Mouse (Mus musculus) ovary, postnatal 14 days (tissue): ENCODE data around the gene Stat6.
A peak's percentile ranks its signal among the peaks of the same experiment; 100 is the strongest.
"Not testable (repeated sequence)": the region's sequence is repeated elsewhere in the genome, so short reads cannot be mapped to it uniquely, and the experiment has no call there.

Source experiments
- DNase-seq: peaks from one replicate; pipeline ENCODE4 v3.0.0; 2022; ENCODE audit warnings: low spot score

Gene Stat6

GRCm38 (mm10) chr10:127652906-127653638 is 10.3 kb downstream of the Stat6 start:
- DNase-seq: no peak

- DNase-seq: no peak
These were observed 12.3 kb downstream of the Stat6 start for GRCm38 (mm10) chr10:127654970-127655579.

DNA sequence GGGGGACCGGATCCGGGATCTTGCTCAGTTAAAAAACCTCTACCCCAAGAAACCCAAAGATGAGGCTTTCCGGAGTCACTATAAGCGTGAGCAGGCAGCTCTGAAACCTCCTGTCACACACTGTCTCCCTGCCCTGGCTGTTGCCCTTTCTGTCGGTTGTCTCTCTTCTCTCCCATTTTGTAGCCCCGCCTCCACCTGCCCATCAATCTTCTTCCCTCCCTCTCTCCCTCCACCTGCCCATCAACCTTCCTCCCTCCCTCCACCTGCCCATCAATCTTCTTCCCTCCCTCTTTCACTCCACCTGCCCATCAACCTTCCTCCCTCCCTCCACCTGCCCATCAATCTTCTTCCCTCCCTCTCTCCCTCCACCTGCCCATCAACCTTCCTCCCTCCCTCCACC is 14.8 kb downstream of the Stat6 start:
- not testable (repeated sequence) for DNase-seq

DNA sequence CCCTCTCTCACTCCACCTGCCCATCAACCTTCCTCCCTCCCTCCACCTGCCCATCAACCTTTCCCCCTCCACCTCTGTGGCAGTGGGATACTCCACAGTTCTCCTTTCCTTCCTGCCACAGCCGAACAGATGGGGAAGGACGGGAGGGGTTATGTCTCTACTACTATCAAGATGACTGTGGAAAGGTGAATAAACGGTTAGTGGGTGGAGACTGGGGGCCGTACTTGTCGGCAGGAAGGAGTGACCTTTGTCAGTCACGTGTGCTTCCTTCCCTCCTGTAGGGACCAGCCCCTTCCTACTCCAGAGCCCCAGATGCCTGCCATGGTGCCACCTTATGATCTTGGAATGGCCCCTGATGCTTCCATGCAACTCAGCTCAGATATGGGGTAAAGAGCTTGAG is 15.3 kb downstream of the Stat6 start:
- DNase-seq: no peak

DNA sequence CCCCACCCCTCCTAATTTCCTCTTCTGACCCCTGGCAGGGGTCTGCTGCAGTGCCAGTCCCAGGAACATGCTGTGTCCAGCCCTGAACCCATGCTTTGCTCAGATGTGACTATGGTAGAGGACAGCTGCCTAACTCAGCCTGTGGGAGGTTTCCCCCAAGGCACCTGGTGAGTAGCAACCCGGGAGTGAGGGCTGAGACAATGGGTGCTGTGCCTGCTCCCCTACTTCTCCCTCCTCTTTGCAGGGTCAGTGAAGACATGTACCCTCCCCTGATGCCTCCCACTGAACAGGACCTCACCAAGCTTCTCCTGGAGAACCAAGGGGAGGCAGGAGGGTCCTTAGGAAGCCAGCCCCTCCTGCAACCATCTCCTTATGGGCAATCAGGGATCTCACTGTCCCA is 16.8 kb downstream of the Stat6 start:
- no peak for DNase-seq

GRCm38 (mm10) chr10:127661291-127661914 is 18.6 kb downstream of the Stat6 start:
- no peak for DNase-seq

DNA sequence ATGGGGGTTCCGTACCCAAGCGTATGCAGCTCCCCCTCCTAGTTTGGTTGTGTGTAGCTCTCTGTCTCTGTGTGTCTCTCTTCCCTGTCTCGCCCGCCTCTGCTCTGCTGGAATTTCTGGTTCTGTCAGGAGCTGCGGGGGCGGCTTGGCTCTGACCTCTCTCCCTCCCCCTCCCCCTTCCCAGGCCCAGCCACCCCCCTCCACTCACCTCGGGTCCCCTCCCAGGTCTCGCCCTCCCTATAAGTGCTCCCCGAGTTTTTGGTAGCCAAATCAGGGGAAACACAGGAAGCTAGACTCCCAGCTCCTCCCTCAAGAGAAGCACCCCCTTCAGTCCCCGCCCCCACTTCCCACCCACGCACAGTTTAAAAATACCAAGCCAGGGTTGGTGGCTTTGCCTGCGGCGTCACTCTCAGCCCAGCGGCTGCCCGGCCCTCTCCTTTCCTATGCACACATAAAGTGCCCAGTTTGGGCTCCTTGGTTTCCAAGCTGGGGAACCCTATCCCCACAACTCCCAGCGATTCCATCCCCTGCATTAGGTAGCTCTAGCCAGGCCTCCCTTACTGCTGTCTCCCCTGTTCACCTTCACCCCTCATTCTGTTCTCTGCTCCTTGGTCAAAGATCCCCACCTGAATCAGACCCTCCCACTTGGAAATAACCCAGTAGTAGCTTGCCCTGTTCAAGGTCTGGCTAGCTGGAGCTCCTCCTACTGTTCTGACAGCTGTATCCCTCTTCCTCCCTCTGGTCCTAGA is 19.3 kb downstream of the Stat6 start:
- DNase-seq: peak; percentile 51

DNA sequence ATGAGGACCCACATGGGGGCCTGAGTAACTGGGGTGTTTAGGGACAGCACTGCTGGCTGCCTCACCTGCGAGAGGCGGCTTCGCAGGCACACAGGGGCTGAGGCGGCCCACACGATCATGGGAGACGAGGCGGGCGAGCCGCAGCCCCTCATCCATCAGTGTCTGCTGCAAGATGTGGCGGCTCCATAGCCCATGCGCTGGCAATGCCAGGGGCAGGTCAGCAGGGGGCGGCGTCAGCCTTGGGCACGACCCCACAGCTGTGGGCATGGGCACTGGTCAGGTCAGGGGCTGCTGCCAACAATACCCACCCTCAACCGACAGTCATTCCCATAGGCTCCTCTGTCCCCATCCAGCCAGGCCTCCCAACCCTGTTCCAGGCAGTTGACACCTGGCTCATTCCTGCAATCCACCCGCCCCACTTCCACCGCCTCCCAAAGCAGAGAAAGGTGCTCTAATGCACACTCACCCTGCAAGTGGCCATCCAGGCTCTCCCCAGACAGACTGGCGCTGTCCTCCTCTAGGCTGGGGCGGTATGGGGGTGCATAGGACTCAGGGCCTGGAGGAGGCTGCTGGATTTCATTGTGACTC is 20.0 kb downstream of the Stat6 start:
- DNase-seq: no peak

- no peak for DNase-seq
These were observed 20.8 kb downstream of the Stat6 start for GRCm38 (mm10) chr10:127663590-127663989.

GRCm38 (mm10) chr10:127664166-127664565 is 21.4 kb downstream of the Stat6 start:
- DNase-seq: no peak

DNA sequence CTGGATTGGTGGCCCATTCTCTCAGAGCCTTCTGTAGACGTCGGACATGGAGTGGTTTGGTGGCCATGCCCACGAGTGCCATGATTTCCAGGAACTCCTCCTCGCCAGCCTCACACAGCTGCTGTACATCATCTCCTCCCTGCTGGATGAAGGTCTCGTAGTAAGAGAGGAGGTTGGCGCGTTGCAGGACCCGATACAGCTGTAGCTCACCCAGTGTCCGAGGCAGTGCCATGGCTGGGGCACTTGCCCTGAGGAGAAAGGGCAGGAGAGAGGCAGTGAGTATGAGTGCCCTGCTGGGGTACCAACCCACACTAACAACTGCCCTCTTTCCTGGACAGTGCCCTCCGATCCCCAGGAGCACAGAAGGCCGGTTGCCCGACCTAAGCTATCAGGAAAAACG is 22.1 kb downstream of the Stat6 start:
- DNase-seq: no peak

GRCm38 (mm10) chr10:127665366-127666181 is 22.8 kb downstream of the Stat6 start:
- DNase-seq: no peak

GRCm38 (mm10) chr10:127666501-127667268 is 23.9 kb downstream of the Stat6 start, which contains the start of gene Nemp1:
Gene Nemp1 (plus strand): TSS chr10:127666901.
- peak; percentile 75 for DNase-seq

- DNase-seq: peak; percentile 74
These were observed 24.7 kb downstream of the Stat6 start for GRCm38 (mm10) chr10:127667269-127668092.

DNA sequence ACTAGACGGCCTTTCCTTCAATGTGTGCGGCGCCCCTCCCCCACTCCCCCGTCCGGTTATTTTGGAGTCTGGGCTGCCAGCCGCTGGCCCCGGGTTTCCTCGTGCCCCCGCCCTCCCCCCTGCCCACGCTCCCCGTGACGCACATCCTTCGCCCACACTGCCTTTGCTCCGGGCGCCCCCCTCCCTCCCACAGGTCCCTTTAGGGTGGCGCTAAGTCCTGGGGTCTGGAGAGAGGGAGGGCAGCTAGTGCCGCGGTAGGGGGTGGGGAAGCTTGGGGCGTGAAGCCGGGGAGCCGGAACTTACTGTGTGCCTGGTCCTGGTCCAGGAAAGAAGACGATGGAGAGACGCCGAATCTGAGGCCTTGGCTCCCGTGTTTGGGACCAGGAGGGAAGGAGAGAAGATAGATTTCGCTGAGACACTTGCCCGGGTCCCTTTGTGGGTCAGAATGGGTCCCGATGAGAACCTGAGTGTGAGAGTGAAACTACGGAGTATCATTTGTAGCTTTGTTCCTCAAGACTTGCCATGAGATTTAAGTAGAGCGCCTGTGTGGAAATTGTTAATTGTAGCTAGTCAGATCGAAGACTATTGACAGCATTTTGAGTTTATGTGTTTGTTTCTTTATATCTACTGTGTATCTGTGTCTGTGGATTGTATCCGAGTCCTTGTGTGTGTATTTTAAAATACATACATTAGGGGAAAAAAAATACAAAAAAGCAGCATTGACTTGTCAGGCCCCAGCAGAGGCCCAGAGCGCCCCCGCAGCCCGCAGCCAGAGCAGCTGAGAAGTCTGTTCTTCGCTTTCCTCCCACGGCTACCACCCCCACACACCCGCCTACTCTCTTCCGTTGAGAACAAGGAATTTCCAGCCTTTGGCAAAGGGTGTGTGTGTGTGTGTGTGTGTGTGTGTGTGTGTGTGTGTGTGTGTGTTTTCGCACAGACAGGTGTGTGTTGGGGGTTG is 25.6 kb downstream of the Stat6 start, which contains the start of gene Nab2:
TSS of gene Nab2 (minus strand) at position 476 of the 958 bp plus-strand sequence.
- peak; percentile 66 for DNase-seq

DNA sequence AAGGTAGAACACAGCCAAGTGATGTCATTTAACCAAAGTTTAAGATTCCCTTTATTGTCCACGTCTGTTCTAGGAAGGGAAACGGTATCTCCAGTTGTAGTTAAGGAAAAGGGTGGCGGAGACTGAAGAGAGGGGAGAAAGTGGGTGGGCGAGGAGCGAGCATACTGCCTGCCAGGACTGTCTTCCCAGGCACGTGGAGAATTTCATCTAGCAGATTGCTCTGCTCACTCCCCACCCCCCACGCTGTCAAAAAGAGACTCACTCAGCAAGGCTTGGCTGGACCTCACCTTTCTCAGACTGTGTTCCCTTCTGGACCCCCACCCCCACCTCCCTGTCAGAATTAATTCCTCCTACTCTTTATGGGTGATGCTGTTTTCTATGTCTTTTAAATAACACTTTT is 26.4 kb downstream of the Stat6 start:
- DNase-seq: no peak

DNA sequence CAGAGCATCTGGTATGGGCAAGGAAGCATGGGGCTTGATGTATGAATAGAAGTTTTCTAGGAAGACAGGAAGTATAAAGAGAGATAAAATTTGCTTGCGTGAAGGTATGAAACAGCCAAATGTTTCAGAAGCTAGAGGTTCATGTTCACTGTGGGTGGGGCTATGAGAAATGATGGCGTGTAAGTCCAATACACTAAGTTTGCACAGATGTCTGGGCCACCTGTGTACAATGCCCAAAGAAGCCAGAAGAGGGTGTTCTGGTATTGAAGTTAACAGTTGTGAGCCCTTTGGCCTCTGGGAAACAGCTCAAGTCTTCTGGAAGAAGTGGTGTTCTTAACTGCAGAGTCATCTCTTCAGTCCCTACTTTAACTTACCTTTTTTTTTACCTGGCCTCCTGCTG is 27.4 kb downstream of the Stat6 start:
- no peak for DNase-seq

DNA sequence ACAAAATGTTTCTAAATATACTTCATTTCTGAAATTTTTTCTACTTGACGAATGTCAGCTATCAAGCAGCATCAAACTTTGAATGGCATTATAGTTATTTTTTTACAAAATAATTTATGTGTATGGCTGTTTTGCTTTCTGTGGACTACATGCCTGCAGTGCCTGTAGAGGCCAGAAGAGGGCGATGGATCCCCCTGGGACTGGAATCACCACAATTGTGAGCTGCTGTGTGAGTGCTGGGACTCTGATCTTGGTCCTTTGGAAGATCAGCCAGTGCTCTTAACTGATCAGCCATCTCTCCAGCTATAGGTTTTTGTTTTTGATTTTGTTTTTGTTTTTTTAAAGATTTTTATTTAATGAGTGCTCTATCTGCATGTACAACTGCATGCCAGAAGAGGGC is 28.5 kb downstream of the Stat6 start:
- DNase-seq: no peak
